Mouse (Mus musculus) stomach, postnatal 0 days (tissue): ENCODE measurements around the gene Ldlr. TPM values are rescaled to one million over a fixed set of nuclear protein-coding genes. Genes with fewer than 3 reads are reported as not detected.

Experiments used
- ATAC-seq: fragments of 200-750 bp; cut with Nextera tagmentation; 2 replicates; pipeline ENCODE4 v1.8.0; 2017; ENCODE audit not compliant: low FRiP score, low TSS enrichment
- DNase-seq: peaks from one replicate; pipeline ENCODE4 v3.0.0-alpha.2; 2016; ENCODE audit warnings: low spot score
- H3K27ac ChIP-seq: fragments of 300-500 bp; sonication (generic); replicated peaks from 2 replicates; pipeline ENCODE4 v1.5.1; 2014; ENCODE audit warnings: mild to moderate bottlenecking, control low read depth
- H3K27me3 ChIP-seq: fragments of 300-500 bp; sonication (generic); 2 replicates; pipeline ENCODE4 v1.6.1; 2014; ENCODE audit warnings: low read length; ENCODE audit not compliant: control insufficient read depth, insufficient read depth
- H3K36me3 ChIP-seq: fragments of 300-500 bp; sonication (generic); 2 replicates; pipeline ENCODE4 v1.6.1; 2014; ENCODE audit warnings: low read length, mixed read lengths; ENCODE audit not compliant: control insufficient read depth, insufficient read depth
- H3K4me1 ChIP-seq: fragments of 300-500 bp; sonication (generic); replicated peaks from 2 replicates; pipeline ENCODE4 v1.6.1; 2014; ENCODE audit warnings: antibody characterized with exemption; ENCODE audit not compliant: control insufficient read depth, insufficient read depth
- H3K4me2 ChIP-seq: fragments of 300-500 bp; sonication (generic); replicated peaks from 2 replicates; pipeline ENCODE4 v1.6.1; 2014; ENCODE audit warnings: low read depth, mild to moderate bottlenecking, control low read depth, moderate library complexity
- H3K4me3 ChIP-seq: fragments of 300-500 bp; sonication (generic); 2 replicates; pipeline ENCODE4 v1.5.1; 2014; ENCODE audit warnings: low read depth, low read length, control low read depth
- H3K9ac ChIP-seq: fragments of 300-500 bp; sonication (generic); 2 replicates; pipeline ENCODE4 v1.6.1; 2014; ENCODE audit warnings: mild to moderate bottlenecking, low read length, control low read depth, mixed read lengths
- H3K9me3 ChIP-seq: fragments of 300-500 bp; sonication (generic); 2 replicates; pipeline ENCODE4 v1.6.1; 2016; ENCODE audit warnings: low read length; ENCODE audit not compliant: control insufficient read depth
- CTCF ChIP-seq: IDR thresholded peaks from 2 replicates; pipeline ENCODE4 v1.5.1; 2016; ENCODE audit warnings: antibody characterized with exemption, low read depth, mild to moderate bottlenecking, moderate library complexity
- EP300 ChIP-seq: optimal IDR thresholded peaks from 2 replicates; pipeline ENCODE3; 2016; ENCODE audit warnings: antibody characterized with exemption
- WGBS: fragments of 180-500 bp; shearing (Covaris S2); extraction: QIAGEN DNeasy Blood & Tissue Kit; methylation state at CpG from one replicate; pipeline ENCODE4 v1.1.7; 2014; 5-methylcytosine and 5-hydroxymethylcytosine counted together
- polyA plus RNA-seq: library from polyadenylated mRNA; unstranded; fragments of >200 nt; fragmentation: Nextera tagmentation; extraction: Ambion mirVana; gene quantifications from 2 replicates; pipeline ENCODE4 v1.2.1, GENCODE M21; 2015

Gene Ldlr
- polyA plus RNA-seq, 1 experiment from 2014 or later = 30.4 TPM

GRCm38 (mm10) chr9:21752252-21752792 is 29.0 kb downstream of the Ldlr start:
- H3K9me3 ChIP-seq = no peaks in the 10 kb centered on the region
- peak overlapping the region; percentile 81 for H3K27ac ChIP-seq
- H3K9ac ChIP-seq = peak overlapping the region; percentile 13; the same call in 1 of the 2 replicates
- no peak overlapping the region for H3K4me2 ChIP-seq
- H3K4me1 ChIP-seq = peaks cover 3% of the 10 kb centered on the region; the same call in 1 of the 2 replicates
- TF ChIP-seq CTCF (no peak), EP300 (no peak)
- peaks cover 14% of the 10 kb centered on the region for H3K36me3 ChIP-seq
- WGBS = 41% methylated on average over 10 of the region's 10 CpGs
- no peak overlapping the region for H3K4me3 ChIP-seq
- H3K27me3 ChIP-seq = no peaks in the 10 kb centered on the region
- DNase-seq (peak; percentile 51), ATAC-seq (peak; percentile 16; the same call in 1 of the 2 replicates)

- no peak for TF ChIP-seq CTCF
- ATAC-seq (peak; percentile 63; the same call in 1 of the 2 replicates), DNase-seq (peak; percentile 66)
- H3K36me3 ChIP-seq = peaks cover 5% of the 10 kb centered on the region; the same call in 1 of the 2 replicates
- peaks cover 3% of the 10 kb centered on the region; the same call in 1 of the 2 replicates for H3K4me1 ChIP-seq
- no peaks in the 10 kb centered on the region for H3K9me3 ChIP-seq
- H3K27me3 ChIP-seq = no peaks in the 10 kb centered on the region
- H3K4me3 ChIP-seq = no peak overlapping the region
- no peak overlapping the region for H3K4me2 ChIP-seq
- H3K27ac ChIP-seq = peak overlapping the region; percentile 35
- H3K9ac ChIP-seq = no peak overlapping the region
- 44% methylated on average over 2 of the region's 2 CpGs for WGBS
Measured at GRCm38 (mm10) chr9:21754003-21754402, 30.7 kb downstream of the Ldlr start.

- no peaks in the 10 kb centered on the region for H3K27me3 ChIP-seq
- H3K9me3 ChIP-seq = no peaks in the 10 kb centered on the region
- H3K4me2 ChIP-seq = no peak overlapping the region
- DNase-seq = no peak
- H3K9ac ChIP-seq = no peak overlapping the region
- TF ChIP-seq CTCF = no peak
- no peak for TF ChIP-seq EP300
- no peak overlapping the region for H3K4me3 ChIP-seq
- no peaks in the 10 kb centered on the region for H3K36me3 ChIP-seq
- whole genome bisulfite sequencing = 68% methylated on average over 13 of the region's 13 CpGs
- H3K27ac ChIP-seq = peak overlapping the region; percentile 36
- ATAC-seq = no peak
- H3K4me1 ChIP-seq = peaks cover 3% of the 10 kb centered on the region; the same call in 1 of the 2 replicates
Measured at GRCm38 (mm10) chr9:21754516-21755321, 31.4 kb downstream of the Ldlr start.

- Histone ChIP-seq H3K4me1 (no peaks in the 10 kb centered on the region; the same call in 1 of the 2 replicates), H3K9ac (peak overlapping the region; percentile 27; the same call in 1 of the 2 replicates), H3K27me3 (no peaks in the 10 kb centered on the region), H3K4me2 (peak overlapping the region; percentile 96), H3K27ac (no peak overlapping the region), H3K36me3 (no peaks in the 10 kb centered on the region), H3K9me3 (no peaks in the 10 kb centered on the region), H3K4me3 (peak overlapping the region; percentile 78)
- DNase-seq = no peak
- WGBS = 57% methylated on average over 14 of the region's 14 CpGs
- TF ChIP-seq EP300 (no peak), CTCF (no peak)
- ATAC-seq = no peak
Measured at GRCm38 (mm10) chr9:21758576-21759529, 35.6 kb downstream of the Ldlr start.

GRCm38 (mm10) chr9:21759718-21760117 is 36.4 kb downstream of the Ldlr start:
- DNase-seq (no peak), ATAC-seq (no peak)
- no peak overlapping the region for H3K27ac ChIP-seq

More at GRCm38 (mm10) chr9:21759718-21760117, 36.4 kb downstream of the Ldlr start:
- Histone ChIP-seq H3K27me3 (no peaks in the 10 kb centered on the region), H3K36me3 (no peaks in the 10 kb centered on the region), H3K4me2 (peak overlapping the region; percentile 96), H3K9ac (peak overlapping the region; percentile 69), H3K4me3 (peak overlapping the region; percentile 78), H3K9me3 (no peaks in the 10 kb centered on the region), H3K4me1 (no peaks in the 10 kb centered on the region)
- no peak for TF ChIP-seq EP300
- no peak for TF ChIP-seq CTCF
- WGBS = under 1% methylated on average over 20 of the region's 20 CpGs
